Mouse (Mus musculus): ENCODE results near the gene Atg16l1.
"Not testable (repeated sequence)": the region's sequence is repeated elsewhere in the genome, so short reads cannot be mapped to it uniquely, and the experiment has no call there.

The Atg16l1 gene

DNA sequence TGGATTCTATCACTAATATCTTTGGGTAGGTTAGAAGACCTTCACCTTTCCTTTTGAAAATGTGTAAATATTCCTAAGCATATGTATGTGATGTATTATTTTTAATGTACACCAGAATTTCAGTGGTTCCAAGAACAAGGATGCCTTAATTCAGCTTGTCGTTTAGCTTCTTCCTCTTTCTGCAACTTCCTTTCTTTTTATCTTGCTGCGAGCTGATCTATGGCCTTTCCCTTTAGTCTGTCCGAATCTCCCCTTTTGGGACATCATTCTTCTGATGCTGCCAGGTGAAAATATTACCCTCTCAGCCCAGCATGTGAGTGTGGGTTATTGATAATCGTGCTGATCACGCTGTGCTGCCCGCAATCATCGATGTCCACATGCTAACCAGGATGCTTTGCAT, 19.2 kb downstream of the Atg16l1 start:
- DNase-seq: no peak

DNA sequence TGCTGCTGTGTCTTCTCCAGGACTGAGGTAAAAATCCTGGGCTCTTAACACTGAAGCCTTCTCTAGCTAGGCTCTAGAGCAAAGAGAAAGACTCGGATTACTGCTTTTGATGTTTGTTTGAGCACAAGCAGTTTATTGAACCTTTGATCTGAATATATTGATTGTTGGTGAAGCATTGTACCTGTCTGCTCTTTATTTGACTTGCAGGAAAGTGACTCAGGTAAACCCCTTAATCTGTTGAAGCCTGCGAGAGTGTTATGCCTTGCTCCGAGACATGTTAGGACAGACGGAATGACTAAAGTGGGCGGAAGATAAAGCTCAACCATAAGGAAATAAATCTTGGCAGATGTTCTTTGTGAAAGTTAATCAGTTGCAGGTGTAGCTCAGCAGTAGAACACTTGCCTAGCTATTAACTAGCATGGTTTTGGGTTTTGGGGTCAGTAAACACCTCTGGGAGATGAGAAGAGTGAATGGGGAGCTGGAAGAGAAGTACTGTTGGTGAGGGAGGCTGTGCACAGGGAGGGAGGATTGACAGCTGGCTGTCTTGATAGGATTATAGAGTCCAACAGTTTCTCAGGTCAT, 23.6 kb downstream of the Atg16l1 start:
- DNase-seq: no peak

DNA sequence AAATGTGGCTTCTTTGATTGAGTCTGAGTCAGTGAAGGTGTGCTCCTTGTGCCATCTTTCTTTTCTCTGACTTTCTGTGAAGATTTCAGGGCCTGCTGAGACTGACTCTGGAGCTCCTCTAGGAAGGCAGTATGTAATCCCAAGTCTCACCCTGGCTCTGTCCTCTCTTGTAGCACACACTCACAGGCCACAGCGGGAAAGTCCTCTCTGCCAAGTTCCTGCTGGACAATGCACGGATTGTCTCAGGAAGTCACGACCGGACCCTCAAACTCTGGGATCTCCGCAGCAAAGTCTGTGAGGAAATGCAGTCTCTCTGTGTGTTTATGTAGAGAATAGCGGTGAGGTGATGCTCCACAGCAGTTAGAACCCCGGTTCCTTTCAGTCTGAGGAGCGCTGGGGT, 30.0 kb downstream of the Atg16l1 start:
- DNase-seq: peak; percentile 65

DNA sequence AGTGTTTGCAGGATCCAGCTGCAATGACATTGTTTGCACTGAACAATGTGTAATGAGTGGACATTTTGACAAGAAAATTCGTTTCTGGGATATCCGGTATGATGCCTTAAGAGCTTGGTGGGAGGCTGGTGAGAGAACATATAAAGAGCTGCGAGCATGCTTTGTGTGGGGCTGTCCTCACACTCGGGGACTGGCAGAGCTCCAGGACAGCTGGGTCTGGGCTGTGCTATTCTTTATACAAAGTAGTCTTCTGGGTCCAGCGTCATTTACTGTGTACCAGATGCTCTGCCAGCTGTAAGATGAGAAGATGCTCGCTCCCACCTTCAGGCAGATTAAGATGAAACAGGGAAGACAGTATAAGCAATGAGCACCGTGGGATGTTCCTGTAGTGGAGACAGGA, 30.6 kb downstream of the Atg16l1 start:
- peak; percentile 86 for DNase-seq

DNA sequence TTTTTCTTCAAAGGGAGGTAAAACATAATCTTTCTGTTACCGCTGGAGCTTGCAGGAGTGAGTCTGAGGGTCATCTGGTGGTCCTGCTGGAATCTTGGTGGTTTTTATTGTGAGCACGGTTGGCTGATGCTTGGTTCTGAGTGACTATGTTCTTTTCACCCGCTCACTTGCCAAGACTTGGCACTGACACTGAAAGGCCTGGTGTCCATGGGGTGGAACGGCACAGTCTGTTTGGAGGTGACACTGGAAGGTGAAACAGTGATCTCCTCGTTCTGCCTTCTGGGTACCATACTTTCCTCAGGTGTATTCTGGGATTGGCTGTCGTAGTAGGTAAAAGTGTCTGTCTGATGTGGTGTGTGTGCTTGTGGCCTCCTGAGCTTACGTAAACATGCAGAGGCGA, 34.0 kb downstream of the Atg16l1 start:
- DNase-seq: no peak

DNA sequence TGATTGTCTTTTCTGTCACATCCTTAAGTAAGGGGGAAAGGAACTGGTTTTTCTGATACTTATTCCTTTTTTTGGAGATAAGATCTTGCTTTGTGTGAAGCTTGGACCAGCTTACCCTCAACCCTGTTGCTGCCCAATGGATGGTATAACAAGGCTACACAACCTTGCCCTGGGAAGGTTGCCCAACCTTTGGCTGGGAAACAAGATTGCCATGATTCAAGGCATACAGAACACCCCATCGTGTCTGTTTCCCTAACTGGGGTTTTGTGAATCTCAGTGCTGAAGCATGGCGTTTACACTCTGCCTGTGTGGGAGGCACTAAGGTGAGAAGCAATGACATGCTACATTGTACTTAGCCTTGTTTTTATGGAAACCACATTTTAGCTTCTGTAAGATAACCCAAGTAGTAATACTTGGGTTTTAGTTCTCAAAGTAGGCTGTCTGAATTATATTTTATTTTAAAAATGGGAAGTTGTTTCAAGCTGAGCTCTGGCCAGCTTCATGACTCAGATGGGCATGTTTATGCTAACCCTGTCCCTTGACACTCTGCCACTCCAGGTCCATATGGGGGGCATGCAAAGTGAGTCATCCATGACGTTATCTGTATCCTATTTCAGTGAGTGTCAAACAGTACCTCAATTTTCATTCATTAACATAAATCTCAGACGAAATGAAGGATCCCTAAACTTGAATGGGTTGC, 36.9 kb downstream of the Atg16l1 start:
- no peak for DNase-seq

DNA sequence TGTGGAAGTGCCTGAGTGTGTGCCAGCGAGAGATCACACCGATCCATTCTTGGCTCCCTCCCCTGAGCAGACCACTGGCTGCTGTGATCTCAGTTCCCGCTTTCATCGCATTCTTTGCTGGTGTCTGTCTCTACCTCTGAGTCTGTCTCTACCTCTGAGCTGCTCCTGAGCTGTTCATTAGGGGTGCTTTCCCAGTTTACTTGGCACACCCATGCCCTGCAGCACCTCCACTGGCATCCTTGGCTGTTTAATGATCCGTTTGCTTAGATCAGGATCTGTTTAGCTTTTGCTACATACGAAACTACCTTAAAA, 37.4 kb downstream of the Atg16l1 start:
- no peak for DNase-seq

DNA sequence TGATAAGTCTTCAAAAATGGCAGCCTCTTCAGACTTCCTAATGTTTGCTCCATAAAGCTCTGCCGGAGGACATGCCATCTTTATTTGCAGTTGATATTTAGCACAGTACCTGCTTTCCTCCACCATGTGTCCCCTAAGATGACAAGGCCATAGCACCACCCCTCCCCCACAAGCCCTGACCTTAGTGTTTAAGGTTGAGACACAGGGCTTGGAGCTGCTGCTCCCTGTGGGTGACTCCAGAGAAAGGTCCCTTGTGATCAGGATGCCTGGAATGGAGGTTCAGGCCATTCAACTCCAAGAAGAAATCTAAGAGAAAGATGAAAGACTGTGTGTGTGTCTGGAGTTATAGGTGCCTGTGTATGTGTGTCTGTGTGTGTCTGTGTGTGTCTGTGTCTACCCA, 42.0 kb downstream of the Atg16l1 start:
- no peak for DNase-seq

DNA sequence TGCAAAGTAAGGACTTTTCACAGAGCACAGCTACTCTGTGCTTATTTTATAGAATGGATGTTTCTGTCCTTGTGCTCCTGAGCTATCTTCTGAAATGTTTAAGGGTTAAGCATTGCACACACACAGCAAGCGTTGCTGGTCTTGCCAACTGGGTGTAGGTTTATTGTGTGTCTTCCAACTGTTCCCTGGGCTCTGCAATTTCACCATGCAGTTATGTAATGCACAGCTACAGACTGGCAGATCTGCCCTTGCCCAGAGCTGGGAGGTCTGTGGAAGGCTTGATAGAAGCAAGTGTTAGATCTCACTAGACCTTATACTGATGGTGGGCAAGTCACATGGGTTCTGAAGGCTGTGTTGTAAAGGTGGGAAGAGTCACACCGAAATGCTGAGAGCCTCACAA, 42.6 kb downstream of the Atg16l1 start:
- no peak for DNase-seq

DNA sequence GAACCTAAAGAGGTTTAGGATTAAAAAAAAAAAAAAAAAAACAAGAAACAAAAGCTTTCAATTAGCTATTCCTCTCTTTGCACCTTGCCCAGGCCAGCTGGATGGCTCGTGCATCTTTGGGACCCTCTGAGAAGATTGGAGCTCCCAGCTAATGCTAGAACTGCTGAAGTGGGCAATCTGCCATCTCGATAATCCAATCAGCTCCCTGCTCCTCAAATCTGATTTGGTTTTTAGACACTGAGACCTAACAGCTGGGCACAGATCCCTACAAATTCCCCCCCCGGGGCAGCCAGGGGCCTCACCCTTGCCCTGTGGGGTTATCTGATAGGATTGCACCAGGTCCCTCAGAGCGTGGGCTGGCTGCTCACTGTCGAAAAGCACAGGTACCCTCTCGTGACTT, 47.9 kb downstream of the Atg16l1 start, which contains the start of gene Sag:
Gene Sag, plus strand, starts transcription at position 105 of the 400 bp plus-strand sequence.
- DNase-seq: peak; percentile 23

DNA sequence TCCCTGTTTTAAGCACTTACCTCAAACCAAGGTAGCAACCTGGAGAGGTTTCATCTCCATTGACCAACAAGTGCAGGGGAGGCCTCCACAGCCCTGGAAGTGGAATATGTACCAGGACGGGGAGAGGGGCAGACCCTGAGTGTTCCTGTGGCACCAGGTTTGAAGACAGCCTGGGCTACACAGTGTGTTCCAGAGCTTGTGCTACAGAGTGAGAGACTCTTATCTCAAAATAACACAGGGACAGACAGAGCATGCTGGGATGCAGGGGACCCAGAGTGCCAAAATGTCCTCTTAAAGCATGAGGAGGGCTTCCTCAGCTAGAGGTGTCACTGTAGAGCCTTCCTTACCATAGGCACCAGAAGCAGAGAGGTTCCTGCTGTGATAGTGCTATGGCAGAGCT, 52.1 kb downstream of the Atg16l1 start:
- no peak for DNase-seq

DNA sequence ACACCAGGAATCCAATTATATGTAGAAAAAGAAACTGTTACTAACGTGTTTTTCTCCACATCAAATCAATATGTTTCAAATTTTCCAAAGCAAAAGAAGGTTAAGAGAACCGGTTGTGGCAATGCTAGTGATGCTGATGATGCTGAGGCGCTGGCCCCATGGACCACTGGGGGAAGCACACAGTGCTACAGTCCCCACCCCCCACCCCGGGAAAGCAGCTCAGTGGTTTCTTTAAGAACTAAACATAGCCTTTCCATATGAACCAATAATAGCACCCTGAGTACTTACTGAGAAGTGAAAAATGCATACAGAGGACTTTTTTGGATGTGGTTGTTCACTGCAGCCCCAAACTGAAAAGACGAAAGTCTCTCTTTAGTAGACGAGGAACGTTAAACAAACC, 55.7 kb downstream of the Atg16l1 start:
- no peak for DNase-seq

DNA sequence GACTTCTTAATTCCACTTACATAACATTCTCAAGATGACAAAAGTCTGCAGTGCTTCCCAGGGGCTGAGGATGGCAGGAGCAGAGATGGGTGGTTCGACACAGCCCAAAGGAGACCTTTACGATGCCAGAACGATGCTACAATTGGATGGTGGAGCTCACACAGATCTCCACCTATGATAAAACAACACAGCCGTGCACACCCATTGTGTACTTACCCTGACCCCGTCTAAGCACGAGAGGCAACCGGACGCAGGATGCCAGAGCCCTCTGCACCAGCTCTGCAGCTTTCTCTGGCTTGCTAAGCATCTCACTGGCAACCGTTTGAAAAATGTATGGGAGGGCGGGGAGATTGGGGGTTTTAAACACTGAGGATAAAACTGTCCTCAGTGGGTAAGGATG, 56.4 kb downstream of the Atg16l1 start:
- DNase-seq: no peak

DNA sequence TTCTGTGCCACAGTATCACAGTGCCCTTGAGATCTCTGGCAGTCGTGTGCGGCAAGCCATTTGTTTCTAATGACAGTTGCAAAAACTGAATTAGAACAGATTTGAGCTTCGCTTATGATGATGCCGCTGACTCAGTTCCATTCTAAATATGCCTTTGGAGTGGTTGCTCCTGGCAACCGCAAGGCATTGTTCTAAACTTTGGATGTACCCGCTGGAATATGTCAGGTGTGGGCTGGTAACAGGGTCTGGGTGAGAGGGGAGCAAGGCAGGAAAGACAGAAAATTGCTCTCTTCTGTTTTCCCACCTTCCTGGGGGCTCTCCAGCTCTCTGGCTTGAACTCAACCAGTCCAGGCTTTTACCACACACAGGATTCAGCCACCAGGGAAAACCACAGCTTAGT, 57.5 kb downstream of the Atg16l1 start:
- DNase-seq: no peak

DNA sequence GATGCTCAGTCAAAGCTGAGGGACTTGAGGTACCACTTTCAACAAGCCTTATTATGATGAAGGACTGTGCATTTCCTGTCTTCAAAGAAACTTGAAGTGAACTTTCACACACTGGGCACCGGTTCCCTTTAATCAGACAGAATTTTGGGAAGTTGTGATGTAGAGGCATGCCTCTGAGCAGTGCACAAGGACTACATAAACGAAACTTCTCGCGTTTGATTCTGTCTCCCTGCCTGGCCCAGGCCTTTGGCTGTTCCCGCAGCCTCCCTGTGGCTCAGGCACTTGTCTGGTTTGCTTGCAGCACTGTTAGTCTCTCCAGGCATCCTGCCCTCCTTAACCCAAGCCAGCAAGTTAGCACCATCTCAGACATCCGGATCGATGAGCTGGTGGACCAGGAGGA, 58.0 kb downstream of the Atg16l1 start:
- DNase-seq: no peak

DNA sequence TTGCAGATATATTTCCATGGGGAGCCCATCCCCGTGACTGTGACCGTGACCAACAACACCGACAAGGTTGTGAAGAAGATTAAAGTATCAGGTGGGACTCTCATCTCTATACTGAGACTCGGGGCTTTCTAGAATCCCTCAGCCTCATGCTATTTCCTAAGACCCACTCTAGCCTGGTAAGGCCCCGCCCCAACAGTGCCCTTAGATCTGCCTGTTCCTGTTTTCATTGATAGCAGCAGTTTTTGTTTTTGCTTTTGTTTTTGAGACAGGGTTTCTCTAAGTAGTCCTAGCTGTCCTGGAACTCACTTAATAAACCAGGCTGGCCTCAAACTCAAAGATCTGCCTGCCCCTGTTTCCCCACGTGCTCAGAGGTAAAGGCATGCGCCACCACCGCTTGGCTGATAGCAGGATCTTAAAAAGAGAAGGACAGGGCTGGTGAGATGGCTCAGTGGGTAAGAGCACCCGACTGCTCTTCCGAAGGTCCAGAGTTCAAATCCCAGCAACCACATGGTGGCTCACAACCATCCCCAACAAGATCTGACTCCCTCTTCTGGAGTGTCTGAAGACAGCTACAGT, 68.8 kb downstream of the Atg16l1 start:
- no peak for DNase-seq

DNA sequence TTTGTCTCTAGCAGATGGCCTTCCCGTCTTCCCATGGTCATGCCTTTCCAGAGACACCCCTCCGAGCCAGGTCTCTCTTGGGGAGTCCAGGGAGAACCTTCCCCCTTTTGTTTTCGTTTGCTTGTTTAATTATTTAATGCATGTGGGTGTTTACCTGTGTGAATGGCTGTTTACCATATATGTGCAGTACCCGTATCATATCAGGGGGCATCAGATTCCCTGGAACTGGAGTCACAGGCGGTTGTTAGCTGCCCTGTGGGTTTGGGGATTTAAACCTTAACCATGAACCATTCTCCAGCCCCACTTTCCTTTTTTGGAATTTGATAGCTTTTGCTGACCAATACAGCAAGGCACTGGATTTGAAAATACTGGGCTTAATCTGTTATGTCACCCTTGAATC, 69.6 kb downstream of the Atg16l1 start:
- no peak for DNase-seq

DNA sequence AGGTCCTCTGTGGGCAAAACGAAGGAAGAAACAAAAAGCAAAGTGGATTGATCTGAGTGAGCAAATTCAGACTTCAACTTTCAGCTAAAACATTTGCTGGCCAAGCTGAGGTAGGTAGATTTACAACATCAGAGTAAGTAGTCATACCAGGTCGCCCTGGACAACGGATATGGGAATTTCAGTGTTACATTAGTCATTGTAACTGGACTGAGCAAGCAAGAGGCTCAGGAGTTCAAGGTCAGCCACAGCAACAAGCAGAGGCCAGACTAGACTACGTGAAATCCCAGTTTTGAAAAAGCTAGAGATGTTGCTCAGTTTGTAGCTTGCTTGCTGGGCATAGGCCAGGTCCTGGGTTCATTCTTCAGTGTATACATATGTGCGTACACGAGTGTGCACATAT, 70.3 kb downstream of the Atg16l1 start:
- DNase-seq: no peak

DNA sequence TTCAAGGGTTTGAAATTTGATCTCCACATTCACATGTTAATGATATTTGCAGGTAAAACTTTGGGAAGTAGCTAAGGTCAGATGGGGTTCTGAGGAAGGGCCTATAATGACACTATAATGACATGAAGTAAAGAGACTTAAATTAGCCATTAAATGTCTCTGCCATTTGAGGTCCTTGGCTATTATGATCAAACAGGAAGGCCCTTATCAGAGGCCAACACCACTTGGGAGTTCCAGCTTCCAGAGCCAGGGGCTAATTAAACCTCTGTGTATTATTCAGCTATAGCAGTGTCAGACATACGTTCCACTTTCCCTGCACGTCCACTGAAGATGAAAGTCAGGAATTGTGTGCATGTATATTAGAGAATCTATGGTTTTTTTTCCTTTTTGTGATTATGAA, 70.8 kb downstream of the Atg16l1 start:
- no peak for DNase-seq

DNA sequence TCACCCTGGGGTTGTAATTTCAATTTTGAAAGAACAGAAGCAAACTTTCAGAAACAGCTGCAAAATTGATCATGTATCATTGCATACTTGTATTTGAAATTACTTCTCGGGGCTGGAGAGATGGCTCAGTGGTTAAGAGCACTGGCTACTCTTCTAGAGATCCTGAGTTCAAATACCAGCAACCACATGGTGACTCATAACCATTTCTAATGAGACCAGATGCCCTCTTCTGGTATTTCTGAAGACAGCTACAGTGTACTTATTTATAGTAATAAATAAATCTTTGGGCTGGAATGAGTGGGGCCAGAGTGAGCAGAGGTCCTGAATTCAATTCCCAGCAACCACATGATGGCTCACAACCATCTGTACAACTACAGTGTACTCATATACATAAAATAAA, 71.8 kb downstream of the Atg16l1 start:
- DNase-seq: not testable (repeated sequence)

DNA sequence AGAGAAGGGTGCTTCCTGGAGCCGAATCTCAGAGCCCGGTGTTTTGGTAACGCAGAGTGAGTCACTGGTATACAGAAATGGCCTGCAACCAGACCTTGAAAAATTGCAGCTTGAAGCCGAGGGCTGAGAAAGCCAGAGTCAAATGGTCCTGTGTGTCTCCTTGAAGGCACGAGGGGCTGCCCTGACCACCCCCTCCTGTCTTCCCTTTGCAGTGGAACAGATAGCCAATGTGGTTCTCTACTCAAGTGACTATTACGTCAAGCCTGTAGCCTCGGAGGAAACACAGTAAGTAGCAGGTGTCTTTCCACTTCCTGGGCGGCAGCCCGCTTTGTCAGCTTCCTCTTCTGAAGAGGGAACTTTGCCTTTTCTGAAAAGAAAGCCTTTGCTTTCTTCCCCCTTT, 72.5 kb downstream of the Atg16l1 start:
- peak; percentile 21 for DNase-seq

DNA sequence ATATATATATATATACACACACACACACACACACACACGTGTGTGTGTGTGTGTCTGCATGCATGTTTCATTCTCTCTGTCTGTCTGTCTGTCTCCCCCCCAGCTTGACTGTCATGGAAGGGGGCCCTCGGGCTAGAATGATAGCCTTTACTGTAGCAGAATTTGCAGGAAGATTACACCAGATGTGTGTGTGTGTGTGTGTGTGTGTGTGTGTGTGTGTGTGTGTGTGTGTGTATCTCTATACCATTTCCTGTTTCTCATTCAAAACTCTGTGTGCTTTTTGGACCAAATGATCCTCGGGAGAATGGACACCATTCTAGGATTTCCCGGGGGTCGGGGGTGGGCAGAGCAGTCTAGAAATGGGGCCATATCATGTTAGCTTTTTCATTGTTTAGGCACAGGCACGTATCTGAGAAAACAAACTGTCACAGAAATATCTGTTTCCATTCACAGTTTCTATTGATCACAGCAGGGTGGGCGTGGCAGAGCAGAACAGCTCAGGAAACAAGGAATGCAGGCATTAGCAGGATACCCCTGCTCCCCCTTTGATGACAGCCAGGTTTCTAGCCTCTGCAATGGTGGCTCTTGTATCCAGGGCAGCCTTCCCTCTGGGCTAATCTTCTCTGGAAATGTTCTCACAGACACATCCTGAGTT, 73.4 kb downstream of the Atg16l1 start:
- no peak for DNase-seq

DNA sequence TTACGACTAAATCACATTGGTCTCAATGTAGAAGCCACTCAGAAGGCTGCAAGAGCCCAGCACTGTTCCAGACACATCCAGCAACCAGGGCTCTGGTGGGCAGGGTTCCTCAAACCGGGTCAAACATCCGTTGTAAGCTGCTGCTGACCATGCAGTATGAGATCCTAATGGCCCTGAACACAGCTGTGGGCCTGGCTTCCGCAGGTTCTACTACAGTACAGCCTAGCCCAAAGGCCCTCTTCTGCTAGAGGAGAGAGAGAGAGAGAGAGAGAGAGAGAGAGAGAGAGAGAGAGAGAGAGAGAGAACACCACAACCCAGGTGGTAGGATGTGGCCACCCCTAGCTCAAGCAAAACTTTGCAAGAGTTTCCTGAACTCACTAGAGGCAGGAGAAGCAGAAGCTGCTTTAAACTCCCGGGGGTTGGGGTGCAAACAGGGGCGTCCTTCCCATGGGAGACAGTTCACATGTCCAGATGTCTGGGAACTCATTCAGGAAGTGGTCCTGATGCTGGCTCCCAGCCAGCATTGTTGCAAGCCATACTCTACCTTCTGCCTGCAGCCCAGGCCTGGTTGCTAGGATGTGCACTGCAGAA, 74.0 kb downstream of the Atg16l1 start:
- peak; percentile 26 for DNase-seq

DNA sequence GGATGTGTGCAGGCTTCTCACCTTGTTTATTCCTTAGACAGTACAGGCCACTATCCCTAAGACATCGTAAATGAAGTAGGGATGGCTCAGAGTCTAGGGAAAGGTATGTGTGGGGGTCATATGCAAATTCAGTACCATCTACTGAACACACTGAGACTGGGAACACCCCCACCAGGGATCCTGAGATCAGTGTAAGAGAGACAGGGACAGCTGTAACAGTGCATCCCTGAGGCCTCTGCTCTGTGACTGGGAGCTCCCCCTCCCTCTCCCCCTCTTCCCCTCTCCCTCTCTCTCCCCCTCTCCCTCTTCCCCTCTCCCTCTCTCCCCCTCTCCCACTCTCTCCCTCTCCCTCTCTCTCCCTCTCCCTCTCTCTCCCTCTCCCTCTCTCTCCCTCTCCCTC, 80.8 kb downstream of the Atg16l1 start:
- no peak for DNase-seq
